Mouse (Mus musculus) heart, embryonic 13.5 days (tissue): ENCODE results near the gene Glyctk. TPM values are rescaled to one million over a fixed set of nuclear protein-coding genes. Genes with fewer than 3 reads are reported as not detected.

ENCODE experiments used
- ATAC-seq: fragments of 200-750 bp; cut with Nextera tagmentation; 2 replicates; pipeline ENCODE4 v1.8.0; 2017; ENCODE audit warnings: moderate TSS enrichment; ENCODE audit not compliant: insufficient number of reproducible peaks, low FRiP score, low TSS enrichment; ENCODE audit errors: extremely low read depth
- H3K27ac ChIP-seq: fragments of 300-500 bp; sonication (generic); replicated peaks from 2 replicates; pipeline ENCODE4 v1.5.1; 2015; ENCODE audit warnings: moderate library complexity, mild to moderate bottlenecking, inconsistent platforms
- H3K27me3 ChIP-seq: fragments of 300-500 bp; sonication (generic); replicated peaks from 2 replicates; pipeline ENCODE4 v1.6.1; 2015; ENCODE audit warnings: mild to moderate bottlenecking, inconsistent platforms
- H3K36me3 ChIP-seq: fragments of 300-500 bp; sonication (generic); 2 replicates; pipeline ENCODE4 v1.6.1; 2015; ENCODE audit warnings: mild to moderate bottlenecking, inconsistent platforms
- H3K4me1 ChIP-seq: fragments of 300-500 bp; sonication (generic); 2 replicates; pipeline ENCODE4 v1.6.1; 2015; ENCODE audit warnings: inconsistent platforms
- H3K4me2 ChIP-seq: fragments of 300-500 bp; sonication (generic); 2 replicates; pipeline ENCODE4 v1.6.1; 2015; ENCODE audit warnings: inconsistent platforms, mild to moderate bottlenecking, moderate library complexity
- H3K4me3 ChIP-seq: fragments of 300-500 bp; sonication (generic); 2 replicates; pipeline ENCODE4 v1.5.1; 2015; ENCODE audit warnings: moderate library complexity, mild to moderate bottlenecking, inconsistent platforms
- H3K9ac ChIP-seq: fragments of 300-500 bp; sonication (generic); 2 replicates; pipeline ENCODE4 v1.6.1; 2015; ENCODE audit warnings: inconsistent platforms, mild to moderate bottlenecking, moderate library complexity
- H3K9me3 ChIP-seq: fragments of 300-500 bp; sonication (generic); 2 replicates; pipeline ENCODE4 v1.6.1; 2016; ENCODE audit warnings: inconsistent platforms
- WGBS: fragments of 180-500 bp; shearing (Covaris S2); methylation state at CpG from one replicate; pipeline ENCODE4 v1.1.7; 2015; ENCODE audit warnings: mixed read lengths; 5-methylcytosine and 5-hydroxymethylcytosine counted together
- polyA plus RNA-seq: library from polyadenylated mRNA; unstranded; fragments of >200 nt; fragmentation: Nextera tagmentation; extraction: Ambion mirVana; gene quantifications from 2 replicates; pipeline ENCODE4 v1.2.1, GENCODE M21; 2015

The Glyctk gene
- polyA plus RNA-seq, result 1.5 and 1.6 TPM in 2 replicates

DNA sequence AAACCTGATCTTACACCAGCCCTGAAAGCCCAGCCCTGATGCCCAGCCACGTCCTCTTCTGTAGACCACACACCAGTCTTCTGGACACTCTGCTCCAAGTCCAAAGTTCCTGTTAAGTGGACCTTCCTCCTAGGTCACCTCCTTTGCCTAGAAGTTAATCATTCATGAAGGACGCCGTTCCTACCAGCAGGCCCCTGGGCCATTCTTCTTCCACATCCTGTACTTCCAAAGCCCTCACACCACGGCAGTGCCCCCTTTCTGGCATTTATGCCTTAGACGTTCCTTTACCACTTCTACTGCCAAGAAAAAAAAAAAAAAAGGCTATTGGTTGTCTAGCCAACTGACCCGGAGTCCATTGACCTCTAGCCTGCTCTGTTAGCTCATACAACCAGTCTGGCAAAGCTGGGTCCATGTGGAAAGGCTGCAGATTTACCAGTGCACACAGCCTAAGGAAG, at the start of gene Glyctk:
Gene Glyctk, minus strand, starts transcription at position 102 of the 455 bp plus-strand sequence.
- 75% methylated on average over 6 of the region's 6 CpGs for WGBS
- H3K36me3 ChIP-seq, result no peaks in the 10 kb centered on the region
- no peak within 1 kb of the TSS for H3K4me3 ChIP-seq

GRCm38 (mm10) chr9:106206515-106206914, 48.6 kb upstream of the Glyctk start:
- Histone ChIP-seq H3K4me2 (peak overlapping the region; percentile 46), H3K27me3 (no peaks in the 10 kb centered on the region), H3K4me1 (peaks cover 52% of the 10 kb centered on the region), H3K9ac (0 out of 2 replicates have a peak overlapping the region, but pooled peaks have one; percentile 56), H3K36me3 (peaks cover 26% of the 10 kb centered on the region), H3K27ac (peak overlapping the region; percentile 51), H3K4me3 (peak overlapping the region; percentile 4; the same call in 1 of the 2 replicates), H3K9me3 (no peaks in the 10 kb centered on the region)
- WGBS, result 32% methylated on average over 2 of the region's 2 CpGs
- ATAC-seq, result no peak

More for the DNA sequence above, at the start of gene Glyctk:
- peaks cover 5% of the 10 kb centered on the region for H3K4me1 ChIP-seq
- H3K9me3 ChIP-seq, result no peaks in the 10 kb centered on the region
- no peak within 1 kb of the TSS for H3K9ac ChIP-seq
- no peak within 1 kb of the TSS for H3K4me2 ChIP-seq
- no peak for ATAC-seq
- no peak within 1 kb of the TSS for H3K27ac ChIP-seq
- peaks cover 26% of the 10 kb centered on the region for H3K27me3 ChIP-seq

DNA sequence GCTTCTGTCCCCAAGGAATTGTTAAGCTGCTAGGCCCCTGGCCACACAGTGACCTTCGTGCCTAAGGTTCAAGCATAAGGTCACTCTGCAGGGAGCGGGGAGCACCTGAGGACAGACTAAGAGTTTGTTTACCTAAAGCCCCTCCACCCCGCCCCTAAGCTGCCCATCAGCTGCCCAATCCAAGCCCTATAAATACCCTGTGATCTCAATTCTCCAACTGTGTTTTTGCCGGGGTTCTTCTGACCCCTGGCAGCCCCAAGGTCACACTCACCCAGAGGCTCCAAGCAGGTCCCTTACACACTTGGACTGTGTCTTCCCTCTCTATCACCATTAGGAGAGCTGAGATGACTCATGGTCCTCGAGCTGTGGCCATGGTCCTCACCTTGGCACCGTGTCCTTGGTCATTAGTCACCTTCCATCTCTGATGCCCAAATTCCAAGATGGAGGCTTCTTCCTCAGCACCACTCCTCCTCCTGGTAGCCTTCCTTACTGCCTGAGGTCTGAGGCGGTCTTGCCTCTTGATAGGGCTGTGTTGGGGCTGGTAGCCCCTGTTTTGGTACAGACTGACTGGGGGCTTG, 47.9 kb upstream of the Glyctk start:
- H3K27ac ChIP-seq, result peak overlapping the region; percentile 51
- no peak overlapping the region for H3K4me3 ChIP-seq
- no peak for ATAC-seq
- WGBS, result 72% methylated on average over 7 of the region's 7 CpGs
- H3K4me1 ChIP-seq, result peaks cover 45% of the 10 kb centered on the region
- H3K36me3 ChIP-seq, result peaks cover 26% of the 10 kb centered on the region
- no peaks in the 10 kb centered on the region for H3K27me3 ChIP-seq
- no peaks in the 10 kb centered on the region for H3K9me3 ChIP-seq
- no peak overlapping the region for H3K4me2 ChIP-seq
- H3K9ac ChIP-seq, result no peak overlapping the region

- Histone ChIP-seq H3K9ac (peak overlapping the region; percentile 89), H3K27me3 (no peaks in the 10 kb centered on the region), H3K4me2 (peak overlapping the region; percentile 80), H3K4me1 (peaks cover 53% of the 10 kb centered on the region), H3K27ac (peak overlapping the region; percentile 83), H3K9me3 (no peaks in the 10 kb centered on the region), H3K4me3 (peak overlapping the region; percentile 77), H3K36me3 (peaks cover 22% of the 10 kb centered on the region)
- WGBS, result 53% methylated on average over 7 of the region's 7 CpGs
- ATAC-seq, result no peak
Measured at GRCm38 (mm10) chr9:106203990-106204851, 46.3 kb upstream of the Glyctk start.

DNA sequence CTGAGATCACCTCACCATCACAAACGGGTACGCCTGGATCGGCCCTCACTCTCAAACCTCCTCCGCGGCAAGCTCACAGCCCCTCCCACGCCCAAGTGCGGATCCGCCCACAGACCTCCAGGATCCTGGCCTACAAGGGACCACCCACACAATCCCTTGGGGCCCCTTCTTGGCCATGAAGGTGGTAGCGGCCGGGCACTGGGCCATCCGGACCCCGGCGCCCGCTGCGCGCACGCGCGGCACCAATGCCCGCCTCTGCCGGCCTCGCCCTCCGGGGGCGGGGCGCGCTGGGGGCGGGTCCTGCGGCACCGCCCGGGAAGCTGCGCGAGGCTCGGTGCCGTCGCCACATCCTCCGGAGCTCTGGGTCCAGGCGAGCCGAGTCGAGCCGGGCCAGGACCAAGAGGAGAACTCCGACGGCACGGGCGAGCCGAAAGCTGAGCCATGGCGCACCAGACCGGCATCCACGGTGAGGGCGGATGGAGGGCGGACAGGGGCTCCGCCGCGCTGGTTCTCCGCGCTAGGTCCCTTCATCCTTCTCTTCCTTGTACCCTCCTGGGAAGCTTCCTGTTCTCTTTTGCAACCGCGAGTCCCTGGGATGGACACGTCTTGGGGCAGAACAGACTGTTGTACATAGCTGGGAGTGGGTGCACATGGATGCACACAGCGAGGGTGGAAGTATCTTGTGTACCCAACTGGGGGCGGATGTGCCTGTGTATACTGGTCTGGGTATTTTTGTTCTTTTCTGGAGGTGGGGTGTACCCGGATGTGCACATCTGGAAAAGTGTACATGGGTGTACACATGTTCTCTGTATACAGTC, 45.1 kb upstream of the Glyctk start, which contains the start of gene Twf2:
Gene Twf2, plus strand, starts transcription at position 290 of the 818 bp plus-strand sequence.
- Histone ChIP-seq H3K4me1 (peaks cover 61% of the 10 kb centered on the region), H3K9me3 (no peaks in the 10 kb centered on the region), H3K4me2 (peak within 1 kb of the TSS; percentile 80), H3K27me3 (no peaks in the 10 kb centered on the region), H3K9ac (peak within 1 kb of the TSS; percentile 89), H3K36me3 (peaks cover 10% of the 10 kb centered on the region), H3K27ac (peak within 1 kb of the TSS; percentile 83), H3K4me3 (peak within 1 kb of the TSS; percentile 77)
- WGBS, result 1% methylated on average over 60 of the region's 61 CpGs
- peak; percentile 86 for ATAC-seq

DNA sequence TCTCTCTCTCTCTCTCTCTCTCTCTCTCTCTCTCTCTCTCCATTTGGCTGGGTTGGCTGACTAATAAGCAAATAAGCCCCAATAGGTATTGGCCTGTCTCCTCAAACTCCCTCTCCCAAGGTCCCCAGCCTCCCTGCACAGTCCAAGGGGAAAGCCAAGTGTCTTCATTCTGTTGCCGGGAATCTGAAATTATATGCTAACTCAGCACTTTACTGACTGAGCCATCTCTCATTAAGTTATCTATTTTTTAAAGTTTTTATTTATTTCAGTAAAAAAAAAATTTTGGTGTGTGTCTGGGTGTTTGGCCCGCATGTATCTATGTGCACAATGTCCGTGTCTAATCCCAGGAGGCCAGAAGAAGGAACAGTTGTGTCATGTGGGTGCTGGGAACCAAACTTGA, 44.0 kb upstream of the Glyctk start:
- no peak for ATAC-seq
- Histone ChIP-seq H3K27me3 (no peaks in the 10 kb centered on the region), H3K4me1 (peaks cover 63% of the 10 kb centered on the region), H3K9ac (no peak overlapping the region), H3K36me3 (peaks cover 6% of the 10 kb centered on the region), H3K9me3 (no peaks in the 10 kb centered on the region), H3K27ac (peak overlapping the region; percentile 49; the same call in 1 of the 2 replicates), H3K4me2 (peak overlapping the region; percentile 80), H3K4me3 (peak overlapping the region; percentile 77)
- WGBS, result 89% methylated on average over 3 of the region's 3 CpGs

DNA sequence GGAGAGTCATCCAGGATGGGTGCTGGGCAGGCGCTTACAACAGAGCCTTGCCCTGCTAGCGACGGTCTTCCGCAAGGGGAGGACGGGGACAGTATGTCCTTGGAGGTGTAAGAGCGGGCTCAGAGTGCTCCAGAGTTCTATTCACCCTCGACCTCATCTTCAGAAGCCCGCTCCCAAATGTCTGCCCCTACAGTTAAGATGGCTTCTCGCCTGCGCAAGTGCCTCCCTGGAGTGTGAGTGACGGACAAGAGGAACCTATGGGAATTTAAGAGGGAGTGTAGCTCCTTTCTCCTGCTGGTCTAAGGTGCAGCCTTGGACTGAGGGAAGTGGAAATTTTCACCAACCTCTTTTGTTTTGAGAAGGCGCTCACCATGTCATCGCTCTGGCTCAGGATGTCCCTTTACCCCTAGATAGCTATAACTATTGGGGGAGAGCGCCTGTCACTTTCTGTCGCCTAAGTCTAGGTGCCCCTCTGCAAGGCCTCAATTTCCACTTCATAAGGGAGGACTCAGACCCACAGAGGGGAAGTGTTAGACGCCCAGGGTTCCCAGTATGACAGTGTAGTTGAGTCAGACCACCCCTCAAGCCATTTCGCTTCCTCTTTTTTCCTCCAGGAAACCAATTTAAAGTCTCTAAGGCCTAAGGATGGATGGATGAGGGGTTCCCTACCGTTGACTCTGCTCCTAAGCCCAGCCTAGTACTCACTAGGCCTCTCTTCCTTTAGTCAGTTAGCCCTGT, 41.8 kb upstream of the Glyctk start, which contains the start of gene Ppm1m:
Gene Ppm1m, minus strand, starts transcription at position 212 of the 738 bp plus-strand sequence.
- no peak for ATAC-seq
- Histone ChIP-seq H3K27me3 (no peaks in the 10 kb centered on the region), H3K9me3 (no peaks in the 10 kb centered on the region), H3K4me3 (peak within 1 kb of the TSS; percentile 74), H3K36me3 (peaks cover 26% of the 10 kb centered on the region), H3K4me2 (peak within 1 kb of the TSS; percentile 72), H3K27ac (peak within 1 kb of the TSS; percentile 58), H3K4me1 (peaks cover 41% of the 10 kb centered on the region), H3K9ac (peak within 1 kb of the TSS; percentile 92)
- WGBS, result 40% methylated on average over 18 of the region's 18 CpGs

- Histone ChIP-seq H3K27me3 (no peaks in the 10 kb centered on the region), H3K9me3 (no peaks in the 10 kb centered on the region), H3K4me2 (peak overlapping the region; percentile 72), H3K27ac (peak overlapping the region; percentile 58), H3K4me3 (peak overlapping the region; percentile 74), H3K4me1 (peaks cover 34% of the 10 kb centered on the region), H3K9ac (peak overlapping the region; percentile 92), H3K36me3 (peaks cover 32% of the 10 kb centered on the region)
- ATAC-seq, result peak; percentile 40; the same call in 1 of the 2 replicates
- 2% methylated on average over 40 of the region's 51 CpGs for WGBS
Measured at GRCm38 (mm10) chr9:106198962-106199458, 41.1 kb upstream of the Glyctk start.

- Histone ChIP-seq H3K27ac (no peak overlapping the region), H3K4me1 (peaks cover 26% of the 10 kb centered on the region), H3K4me3 (no peak overlapping the region), H3K36me3 (peaks cover 43% of the 10 kb centered on the region), H3K9me3 (no peaks in the 10 kb centered on the region), H3K9ac (no peak overlapping the region; the same call in 1 of the 2 replicates), H3K27me3 (no peaks in the 10 kb centered on the region), H3K4me2 (peak overlapping the region; percentile 72; the same call in 1 of the 2 replicates)
- ATAC-seq, result no peak
- 77% methylated on average over 9 of the region's 9 CpGs for WGBS
Measured at GRCm38 (mm10) chr9:106197732-106198131, 39.8 kb upstream of the Glyctk start.

- H3K9ac ChIP-seq, result no peak overlapping the region
- H3K4me2 ChIP-seq, result no peak overlapping the region
- no peak for ATAC-seq
- 91% methylated on average over 3 of the region's 3 CpGs for WGBS
- peaks cover 49% of the 10 kb centered on the region for H3K36me3 ChIP-seq
- H3K4me1 ChIP-seq, result peaks cover 27% of the 10 kb centered on the region
- H3K9me3 ChIP-seq, result no peaks in the 10 kb centered on the region
- H3K27ac ChIP-seq, result no peak overlapping the region
- no peaks in the 10 kb centered on the region for H3K27me3 ChIP-seq
- no peak overlapping the region for H3K4me3 ChIP-seq
Measured at GRCm38 (mm10) chr9:106197081-106197713, 39.3 kb upstream of the Glyctk start.
